Mouse (Mus musculus): Measurements from ENCODE around the gene Cyb561.

DNA sequence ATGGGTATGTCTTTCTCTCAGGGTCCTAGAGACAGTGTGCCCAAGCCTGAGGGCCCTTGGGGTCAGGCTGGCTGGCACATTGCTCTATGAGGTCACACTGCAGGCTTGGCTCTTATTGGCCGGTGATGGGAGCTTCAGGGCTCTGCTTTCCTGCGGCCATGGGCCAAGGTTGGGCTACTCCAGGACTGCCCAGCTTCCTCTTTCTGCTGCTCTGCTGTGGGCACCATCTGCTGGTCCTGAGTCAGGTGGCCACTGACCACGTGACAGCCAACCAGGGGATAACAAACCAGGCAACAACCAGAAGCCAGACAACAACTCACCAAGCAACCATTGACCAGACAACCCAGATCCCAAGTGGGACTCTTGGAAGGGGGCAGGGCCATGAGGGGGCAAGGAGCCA, 21.9 kb upstream of the Cyb561 start:
- TF ChIP-seq CTCF (IDR thresholded peaks at IDR 0.05; ENCODE audit: low read depth, low read length) (no peak), POLR2A (IDR thresholded peaks at IDR 0.05; ENCODE audit: insufficient read depth, low read length) (no peak), EP300 (IDR thresholded peaks at IDR 0.05; ENCODE audit: insufficient read depth, low read depth, low read length) (no peak)

Measured in ES-Bruce4 (cell line).